Mouse (Mus musculus) kidney, postnatal 4 days (tissue): ENCODE data around the gene Col5a3.

Source experiments
- DNase-seq, 2 experiments: peaks; one replicate each; pipeline ENCODE4 v3.0.0; 2021; ENCODE audit warnings: mixed read lengths in 2 of 2

The Col5a3 gene

GRCm38 (mm10) chr9:20746017-20746660 lies 68.7 kb downstream of the Col5a3 start, which contains the start of gene Olfm2:
Olfm2 (minus strand) TSS chr9:20746349.
- peak; percentile 60 to 69 for DNase-seq

GRCm38 (mm10) chr9:20745129-20745966 lies 69.5 kb downstream of the Col5a3 start:
- no peak for DNase-seq

GRCm38 (mm10) chr9:20743946-20744738 lies 70.7 kb downstream of the Col5a3 start:
- peak; percentile 42 to 47 for DNase-seq

GRCm38 (mm10) chr9:20740407-20740806 lies 74.5 kb downstream of the Col5a3 start:
- peak; percentile 87 to 90 for DNase-seq

- peak; percentile 24 to 51 for DNase-seq
These were observed 76.4 kb downstream of the Col5a3 start for GRCm38 (mm10) chr9:20738251-20738999.

GRCm38 (mm10) chr9:20737227-20737626 lies 77.6 kb downstream of the Col5a3 start:
- DNase-seq = no peak

GRCm38 (mm10) chr9:20734692-20735091 lies 80.2 kb downstream of the Col5a3 start:
- DNase-seq = no peak

GRCm38 (mm10) chr9:20731797-20732196 lies 83.1 kb downstream of the Col5a3 start:
- no peak for DNase-seq

- peak; percentile 52 to 62 for DNase-seq
These were observed 85.4 kb downstream of the Col5a3 start for GRCm38 (mm10) chr9:20729451-20729850.

GRCm38 (mm10) chr9:20727601-20728113 lies 87.2 kb downstream of the Col5a3 start:
- peak; percentile 77 to 83 for DNase-seq

GRCm38 (mm10) chr9:20726859-20727600 lies 87.8 kb downstream of the Col5a3 start:
- peak; percentile 31 to 32 for DNase-seq

- DNase-seq = peak in 1 of 2 experiments; percentile 9
These were observed 88.6 kb downstream of the Col5a3 start for GRCm38 (mm10) chr9:20726134-20726858.

GRCm38 (mm10) chr9:20721582-20721981 lies 93.3 kb downstream of the Col5a3 start:
- peak; percentile 53 to 60 for DNase-seq
